13 mouse cellular contexts compared by ENCODE assay signal in genomic region chr3:89868956-89869355, GRCm38 (mm10). TPM values are rescaled to one million over a fixed set of nuclear protein-coding genes. Genes with fewer than 3 reads are reported as not detected.
A peak's percentile ranks its signal among the peaks of the same experiment; 100 is the strongest.
DNase-seq lines count a peak whose midpoint lies in the region; ATAC-seq and TF ChIP-seq lines count a peak whose summit lies in the region.
"Had no signal": no experiment of that assay in that cellular context is flagged by ENCODE, and none has a peak within 500 bp of the region (broad histone marks: within the 10 kb centered on the region; RNA-seq: fewer than 3 reads in every experiment).

No protein-coding gene starts in this region.

- TF ChIP-seq CTCF in lung, adult 2 months (IDR thresholded peaks at IDR 0.05; ENCODE audit: insufficient read depth, low read length) = no peak
- TF ChIP-seq CTCF in stomach, postnatal 0 days (IDR thresholded peaks at IDR 0.05; ENCODE audit: low read depth) = no peak

- H3K36me3 ChIP-seq in embryonic facial prominence, embryonic 13.5 days = no peaks in the 10 kb centered on the region
- H3K36me3 ChIP-seq in embryonic facial prominence, embryonic 10.5 days (replicated peaks) = no peaks in the 10 kb centered on the region
- no peaks in the 10 kb centered on the region for H3K36me3 ChIP-seq in heart, embryonic 15.5 days
- no peaks in the 10 kb centered on the region for H3K36me3 ChIP-seq in lung, embryonic 15.5 days
- no peaks in the 10 kb centered on the region for H3K36me3 ChIP-seq in stomach, postnatal 0 days (ENCODE audit: control insufficient read depth, insufficient read depth, low read length)
- H3K36me3 ChIP-seq: midbrain, embryonic 12.5 days had no signal

- no peak for TF ChIP-seq POLR2A in lung, adult 2 months (IDR thresholded peaks at IDR 0.05; ENCODE audit: borderline replicate concordance, extremely low read depth, low read depth, low read length)

- H3K4me2 ChIP-seq in embryonic facial prominence, embryonic 13.5 days = no peak overlapping the region
- 0 out of 2 replicates have a peak overlapping the region, but pooled peaks have one; percentile 51 for H3K4me2 ChIP-seq in heart, embryonic 15.5 days
- H3K4me2 ChIP-seq in lung, embryonic 15.5 days = no peak overlapping the region
- H3K4me2 ChIP-seq in stomach, postnatal 0 days (replicated peaks; ENCODE audit: low read depth) = no peak overlapping the region
- H3K4me2 ChIP-seq: midbrain, embryonic 12.5 days had no signal

- no peak overlapping the region for H3K4me3 ChIP-seq in embryonic facial prominence, embryonic 13.5 days
- no peak overlapping the region for H3K4me3 ChIP-seq in embryonic facial prominence, embryonic 10.5 days
- H3K4me3 ChIP-seq in heart, embryonic 15.5 days = no peak overlapping the region
- no peak overlapping the region for H3K4me3 ChIP-seq in lung, embryonic 15.5 days
- no peak overlapping the region for H3K4me3 ChIP-seq in lung, adult 2 months (replicated peaks; ENCODE audit: extremely low read depth, low read depth, low read length)
- H3K4me3 ChIP-seq in stomach, postnatal 0 days (ENCODE audit: low read depth, low read length) = no peak overlapping the region
- H3K4me3 ChIP-seq: midbrain, embryonic 12.5 days; myocyte had no signal

- 57% methylated on average over 9 of the region's 9 CpGs for WGBS in embryonic facial prominence, embryonic 13.5 days
- WGBS in embryonic facial prominence, embryonic 10.5 days = 65% methylated on average over 9 of the region's 9 CpGs
- WGBS in heart, embryonic 15.5 days = 34% methylated on average over 9 of the region's 9 CpGs
- WGBS in lung, embryonic 15.5 days = 46% methylated on average over 9 of the region's 9 CpGs
- 76% methylated on average over 9 of the region's 9 CpGs for WGBS in lung, adult 2 months
- 64% methylated on average over 9 of the region's 9 CpGs for WGBS in stomach, postnatal 0 days

- H3K9me3 ChIP-seq in embryonic facial prominence, embryonic 13.5 days = no peaks in the 10 kb centered on the region
- no peaks in the 10 kb centered on the region for H3K9me3 ChIP-seq in embryonic facial prominence, embryonic 10.5 days
- no peaks in the 10 kb centered on the region for H3K9me3 ChIP-seq in heart, embryonic 15.5 days (replicated peaks)
- no peaks in the 10 kb centered on the region for H3K9me3 ChIP-seq in lung, embryonic 15.5 days
- no peaks in the 10 kb centered on the region for H3K9me3 ChIP-seq in stomach, postnatal 0 days (ENCODE audit: control insufficient read depth, low read length)
- H3K9me3 ChIP-seq: midbrain, embryonic 12.5 days had no signal

- H3K9ac ChIP-seq in embryonic facial prominence, embryonic 13.5 days = no peak overlapping the region
- no peak overlapping the region for H3K9ac ChIP-seq in heart, embryonic 15.5 days
- H3K9ac ChIP-seq in lung, embryonic 15.5 days = no peak overlapping the region
- H3K9ac ChIP-seq in stomach, postnatal 0 days (ENCODE audit: low read length) = no peak overlapping the region
- H3K9ac ChIP-seq: liver, embryonic 14.5 days; midbrain, embryonic 12.5 days had no signal

- H3K27me3 ChIP-seq in embryonic facial prominence, embryonic 13.5 days = no peaks in the 10 kb centered on the region
- H3K27me3 ChIP-seq in embryonic facial prominence, embryonic 10.5 days (replicated peaks; ENCODE audit: low read depth, poor library complexity, severe bottlenecking) = no peaks in the 10 kb centered on the region
- H3K27me3 ChIP-seq in heart, embryonic 15.5 days = no peaks in the 10 kb centered on the region
- H3K27me3 ChIP-seq in lung, embryonic 15.5 days = no peaks in the 10 kb centered on the region
- H3K27me3 ChIP-seq in stomach, postnatal 0 days (ENCODE audit: control insufficient read depth, insufficient read depth, low read length) = no peaks in the 10 kb centered on the region

- TF ChIP-seq EP300 in stomach, postnatal 0 days (optimal IDR thresholded peaks at IDR 0.05) = no peak

- H3K27ac ChIP-seq in embryonic facial prominence, embryonic 13.5 days = peak overlapping the region; percentile 58; the same call in 1 of the 2 replicates
- no peak overlapping the region for H3K27ac ChIP-seq in embryonic facial prominence, embryonic 10.5 days (replicated peaks)
- no peak overlapping the region for H3K27ac ChIP-seq in heart, embryonic 15.5 days
- H3K27ac ChIP-seq in lung, embryonic 15.5 days = 0 out of 2 replicates have a peak overlapping the region, but pooled peaks have one; percentile 0
- peak overlapping the region; percentile 40; the same call in 1 of the 2 replicates for H3K27ac ChIP-seq in stomach, postnatal 0 days (replicated peaks)
- H3K27ac ChIP-seq: midbrain, embryonic 12.5 days had no signal

- H3K4me1 ChIP-seq in embryonic facial prominence, embryonic 13.5 days = peaks cover 39% of the 10 kb centered on the region
- H3K4me1 ChIP-seq in embryonic facial prominence, embryonic 10.5 days = peaks cover 23% of the 10 kb centered on the region
- peaks cover 31% of the 10 kb centered on the region for H3K4me1 ChIP-seq in heart, embryonic 15.5 days (replicated peaks)
- H3K4me1 ChIP-seq in lung, embryonic 15.5 days = peaks cover 53% of the 10 kb centered on the region
- peaks cover 13% of the 10 kb centered on the region; the same call in 1 of the 2 replicates for H3K4me1 ChIP-seq in lung, adult 2 months (ENCODE audit: control insufficient read depth, insufficient read depth, low read length)
- H3K4me1 ChIP-seq in stomach, postnatal 0 days (replicated peaks; ENCODE audit: control insufficient read depth, insufficient read depth) = peaks cover 9% of the 10 kb centered on the region

- no peak for ATAC-seq in embryonic facial prominence, embryonic 13.5 days (ENCODE audit: insufficient number of reproducible peaks, insufficient read depth, low FRiP score, low TSS enrichment, low read depth)
- ATAC-seq in heart, embryonic 15.5 days (replicated peaks; ENCODE audit: insufficient number of reproducible peaks, insufficient read depth, low FRiP score, low read depth) = no peak
- ATAC-seq in lung, embryonic 15.5 days (ENCODE audit: borderline replicate concordance, extremely low read depth, low FRiP score, low TSS enrichment) = no peak
- ATAC-seq in stomach, postnatal 0 days (ENCODE audit: low FRiP score, low TSS enrichment) = no peak

- no peak for DNase-seq in embryonic facial prominence, embryonic 10.5 days (ENCODE audit: low spot score)
- DNase-seq in heart, postnatal 4 days = no peak
- DNase-seq in lung, adult 2 months = no peak
- no peak for DNase-seq in stomach, postnatal 0 days (ENCODE audit: low spot score)
- DNase-seq in ovary, adult 18-20 months (ENCODE audit: low spot score) = no peak
- DNase-seq: cerebellum, adult 9-11 months; gastrocnemius, postnatal 25 days had no signal

RNA-seq across cellular contexts. Expression of gene She, which starts 37.8 kb away (rescaled TPM):
- 2.8 and 3.2 TPM in 2 replicates for polyA plus RNA-seq in embryonic facial prominence, embryonic 13.5 days (2015; fragmentation: Nextera tagmentation; extraction: Ambion mirVana)
- polyA plus RNA-seq in embryonic facial prominence, embryonic 10.5 days (2016; fragmentation: Nextera tagmentation; extraction: Ambion mirVana) = 2.5 and 2.7 TPM in 2 replicates
- 6.0 and 6.4 TPM in 2 replicates for polyA plus RNA-seq in heart, embryonic 15.5 days (2015; fragmentation: Nextera tagmentation; extraction: Ambion mirVana)
- 10 to 100 TPM; 23.5 to 23.8 TPM for total RNA-seq in heart, postnatal 4 days (2021)
- polyA plus RNA-seq in lung, embryonic 15.5 days (2015; fragmentation: Nextera tagmentation; extraction: Ambion mirVana) = 9.9 and 10.1 TPM in 2 replicates
- 15.1 and 16.3 TPM in 2 replicates for polyA plus RNA-seq in lung, adult 2 months (2012; rRNA removed)
- 1.4 and 1.5 TPM in 2 replicates for polyA plus RNA-seq in stomach, postnatal 0 days (2015; fragmentation: Nextera tagmentation; extraction: Ambion mirVana)
- polyA plus RNA-seq: myocyte had no signal

RNA-seq across cellular contexts. Expression of gene Il6ra, which starts 44.0 kb away (rescaled TPM):
- 0.83 and 1.6 TPM in 2 replicates for polyA plus RNA-seq in embryonic facial prominence, embryonic 13.5 days (2015; fragmentation: Nextera tagmentation; extraction: Ambion mirVana)
- polyA plus RNA-seq in embryonic facial prominence, embryonic 10.5 days (2016; fragmentation: Nextera tagmentation; extraction: Ambion mirVana) = 0.41 and 0.61 TPM in 2 replicates
- 1.1 and 1.7 TPM in 2 replicates for polyA plus RNA-seq in heart, embryonic 15.5 days (2015; fragmentation: Nextera tagmentation; extraction: Ambion mirVana)
- total RNA-seq in heart, postnatal 4 days (2021) = 1 to 10 TPM; 1.5 to 2.0 TPM
- 3.6 TPM in 2 replicates for polyA plus RNA-seq in lung, embryonic 15.5 days (2015; fragmentation: Nextera tagmentation; extraction: Ambion mirVana)
- polyA plus RNA-seq in lung, adult 2 months (2012; rRNA removed) = 19.8 and 22.6 TPM in 2 replicates
- 4.3 and 4.5 TPM in 2 replicates for polyA plus RNA-seq in stomach, postnatal 0 days (2015; fragmentation: Nextera tagmentation; extraction: Ambion mirVana)

Comparison
In these comparisons a context has a peak if more than half of its experiments do, and no peak if none do; other contexts are left out.
1. H3K27ac ChIP-seq: peak in embryonic facial prominence, embryonic 13.5 days (single experiment), lung, embryonic 15.5 days (single experiment) and stomach, postnatal 0 days (single experiment); none in embryonic facial prominence, embryonic 10.5 days (single experiment) and heart, embryonic 15.5 days (single experiment).